Mouse (Mus musculus): ENCODE measurements around the gene Aqp5.

DNA sequence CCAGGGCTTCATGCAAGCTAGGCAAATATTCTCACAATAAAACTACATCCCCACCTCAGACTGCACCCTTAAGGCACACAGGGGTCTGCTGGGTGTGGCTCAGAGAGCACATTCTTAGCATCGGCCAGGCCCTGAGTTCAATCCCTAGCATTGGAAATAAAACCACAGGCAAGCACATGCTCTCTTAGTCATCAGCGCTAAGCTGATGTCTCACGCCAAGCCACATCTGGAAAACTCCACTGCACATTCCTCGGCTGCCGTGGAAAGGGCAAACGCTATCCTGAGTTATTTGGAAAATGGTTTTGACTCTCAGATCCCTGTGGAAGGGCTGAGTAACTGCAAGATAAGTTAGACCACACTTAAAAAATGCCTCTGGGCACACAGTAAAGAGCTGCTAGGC lies 36.8 kb upstream of the Aqp5 start:
- TF ChIP-seq CTCF (IDR thresholded peaks at IDR 0.05; ENCODE audit: control insufficient read depth, insufficient read depth, low read length) (no peak), POLR2A (IDR thresholded peaks at IDR 0.05; ENCODE audit: borderline replicate concordance, control insufficient read depth, low read depth, low read length) (no peak)

Data from bone marrow, adult 2 months (tissue).